Mouse (Mus musculus): ENCODE results near the gene Hsd17b14. TPM values are rescaled to one million over a fixed set of nuclear protein-coding genes. Genes with fewer than 3 reads are reported as not detected.

Hsd17b14 gene
- polyA plus RNA-seq, 1 experiment from 2014 or later: 0.56 TPM

DNA sequence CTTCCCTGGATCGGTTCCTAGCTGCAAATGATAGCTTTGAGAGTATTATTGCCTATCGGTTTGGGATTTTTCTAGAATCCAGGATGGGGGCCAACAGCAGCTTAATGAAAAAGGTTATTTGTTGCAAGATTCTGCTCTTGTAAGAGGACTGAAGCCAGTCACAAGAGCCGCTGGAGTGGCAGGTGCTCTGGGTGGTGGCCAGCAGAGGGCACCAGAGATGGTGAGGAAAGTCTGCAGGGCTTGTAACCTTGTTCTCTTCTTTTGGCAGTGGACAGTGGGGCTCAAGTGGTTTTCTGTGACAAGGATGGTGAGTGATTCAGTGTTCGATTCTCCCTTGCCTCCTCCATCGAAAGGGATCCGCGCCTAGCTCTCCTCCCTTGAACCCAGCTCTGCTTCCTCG is 1.1 kb downstream of the Hsd17b14 start:
- Histone ChIP-seq H3K9ac (no peak overlapping the region), H3K36me3 (no peaks in the 10 kb centered on the region), H3K27me3 (no peaks in the 10 kb centered on the region), H3K27ac (no peak overlapping the region), H3K9me3 (no peaks in the 10 kb centered on the region), H3K4me2 (replicated peaks) (no peak overlapping the region), H3K4me1 (0 out of 2 replicates have a peak, but pooled peaks cover 1% of the 10 kb centered on the region), H3K4me3 (no peak overlapping the region)
- no peak for ATAC-seq (ENCODE audit: insufficient number of reproducible peaks, insufficient read depth, low FRiP score, low TSS enrichment)
- 26% methylated on average over 8 of the region's 8 CpGs for WGBS

DNA sequence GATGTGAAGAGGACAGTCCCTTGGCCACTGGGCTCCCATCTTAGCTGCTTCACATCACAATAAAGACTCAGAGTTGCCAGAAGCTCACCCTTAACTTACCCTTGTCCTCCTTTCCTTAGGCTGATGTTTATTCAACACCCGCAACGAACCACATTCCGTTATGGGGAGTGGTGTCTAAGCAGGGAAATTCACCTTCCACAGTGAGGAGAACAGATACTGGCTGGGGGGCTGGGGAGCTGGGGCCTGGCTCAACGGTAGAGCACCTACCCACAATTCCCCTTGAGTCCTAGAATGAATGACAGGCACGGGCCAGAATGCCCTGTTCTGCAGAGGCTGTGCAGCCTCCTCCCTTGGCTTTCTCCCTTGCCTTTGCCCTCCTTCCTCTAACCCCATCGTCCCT is 4.2 kb downstream of the Hsd17b14 start:
- H3K27ac ChIP-seq: no peak overlapping the region
- 61% methylated on average over 6 of the region's 6 CpGs for WGBS
- no peak overlapping the region for H3K9ac ChIP-seq

DNA sequence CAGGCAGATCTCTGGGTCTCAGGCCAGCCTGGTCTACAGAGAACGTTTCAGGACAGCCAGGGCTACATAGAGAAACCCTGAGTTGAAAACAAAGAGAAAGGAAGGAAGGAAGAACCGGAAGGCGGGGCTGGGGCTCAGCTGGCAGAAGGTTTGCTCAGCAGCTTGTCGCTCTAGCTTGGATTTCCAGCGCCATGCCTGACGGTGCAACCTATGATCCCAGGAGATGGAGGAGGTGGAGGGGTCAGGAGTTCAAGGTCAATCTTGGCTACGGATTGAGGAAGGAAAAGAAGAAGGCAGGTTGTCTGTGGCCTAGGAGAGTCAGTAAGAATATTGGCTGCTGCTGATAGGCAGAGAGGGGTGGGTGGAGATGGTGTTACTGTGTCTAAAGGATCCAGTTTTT is 5.5 kb downstream of the Hsd17b14 start:
- H3K9ac ChIP-seq: no peak overlapping the region
- no peak overlapping the region for H3K4me3 ChIP-seq
- ATAC-seq (ENCODE audit: insufficient number of reproducible peaks, insufficient read depth, low FRiP score, low TSS enrichment): no peak
- peaks cover 8% of the 10 kb centered on the region; the same call in 1 of the 2 replicates for H3K4me1 ChIP-seq
- no peak overlapping the region for H3K4me2 ChIP-seq (replicated peaks)
- H3K27ac ChIP-seq: no peak overlapping the region
- no peaks in the 10 kb centered on the region for H3K36me3 ChIP-seq
- H3K9me3 ChIP-seq: no peaks in the 10 kb centered on the region
- no peaks in the 10 kb centered on the region for H3K27me3 ChIP-seq
- WGBS: 78% methylated on average over 7 of the region's 7 CpGs

More for the DNA sequence above, 4.2 kb downstream of the Hsd17b14 start:
- Histone ChIP-seq H3K36me3 (no peaks in the 10 kb centered on the region), H3K4me3 (no peak overlapping the region), H3K4me1 (peaks cover 8% of the 10 kb centered on the region; the same call in 1 of the 2 replicates), H3K27me3 (no peaks in the 10 kb centered on the region), H3K4me2 (replicated peaks) (no peak overlapping the region), H3K9me3 (no peaks in the 10 kb centered on the region)
- ATAC-seq (ENCODE audit: insufficient number of reproducible peaks, insufficient read depth, low FRiP score, low TSS enrichment): no peak

DNA sequence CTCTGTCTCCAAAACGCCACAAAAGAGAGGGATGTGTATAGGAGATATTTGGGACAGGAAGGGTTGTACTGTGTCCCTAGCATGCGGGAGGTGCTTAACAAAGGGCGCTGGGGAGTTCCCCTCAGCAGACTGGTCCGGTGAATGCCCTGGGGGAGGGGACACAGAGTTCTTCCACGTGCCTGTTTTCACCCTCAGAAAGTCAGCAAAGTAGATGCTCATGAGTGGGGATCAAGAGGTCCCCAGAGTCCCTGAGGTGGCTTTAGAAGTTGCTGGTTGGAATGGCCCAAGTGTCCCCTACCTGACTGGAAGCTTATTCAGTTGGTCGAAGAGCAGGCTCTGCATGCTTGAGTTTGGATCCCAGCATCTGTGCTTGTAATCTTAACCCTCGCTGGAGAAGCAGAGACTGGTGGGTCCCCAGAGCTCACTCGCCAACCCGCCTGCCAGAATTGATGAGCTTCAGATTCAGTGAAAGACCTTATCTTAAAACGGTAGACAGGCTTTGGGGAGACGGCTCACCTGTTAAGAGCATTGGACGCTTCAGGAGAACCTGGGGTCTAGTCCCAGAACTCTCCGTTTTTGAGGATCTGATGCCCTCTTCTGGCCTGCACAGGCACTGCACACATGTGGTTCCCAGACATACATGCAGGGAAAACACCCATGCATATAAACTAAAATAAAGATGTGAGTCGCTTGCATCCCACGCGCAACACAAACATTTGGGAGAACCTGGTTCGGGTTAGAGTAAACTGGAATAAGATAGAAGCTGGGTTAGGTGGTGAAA is 6.3 kb downstream of the Hsd17b14 start:
- no peak overlapping the region for H3K4me3 ChIP-seq
- 23% methylated on average over 17 of the region's 17 CpGs for WGBS
- peak overlapping the region; percentile 27; the same call in 1 of the 2 replicates for H3K4me2 ChIP-seq (replicated peaks)
- no peak overlapping the region for H3K9ac ChIP-seq
- no peaks in the 10 kb centered on the region for H3K9me3 ChIP-seq
- no peaks in the 10 kb centered on the region for H3K36me3 ChIP-seq
- H3K4me1 ChIP-seq: peaks cover 8% of the 10 kb centered on the region; the same call in 1 of the 2 replicates
- H3K27ac ChIP-seq: no peak overlapping the region
- no peak for ATAC-seq (ENCODE audit: insufficient number of reproducible peaks, insufficient read depth, low FRiP score, low TSS enrichment)
- H3K27me3 ChIP-seq: no peaks in the 10 kb centered on the region

DNA sequence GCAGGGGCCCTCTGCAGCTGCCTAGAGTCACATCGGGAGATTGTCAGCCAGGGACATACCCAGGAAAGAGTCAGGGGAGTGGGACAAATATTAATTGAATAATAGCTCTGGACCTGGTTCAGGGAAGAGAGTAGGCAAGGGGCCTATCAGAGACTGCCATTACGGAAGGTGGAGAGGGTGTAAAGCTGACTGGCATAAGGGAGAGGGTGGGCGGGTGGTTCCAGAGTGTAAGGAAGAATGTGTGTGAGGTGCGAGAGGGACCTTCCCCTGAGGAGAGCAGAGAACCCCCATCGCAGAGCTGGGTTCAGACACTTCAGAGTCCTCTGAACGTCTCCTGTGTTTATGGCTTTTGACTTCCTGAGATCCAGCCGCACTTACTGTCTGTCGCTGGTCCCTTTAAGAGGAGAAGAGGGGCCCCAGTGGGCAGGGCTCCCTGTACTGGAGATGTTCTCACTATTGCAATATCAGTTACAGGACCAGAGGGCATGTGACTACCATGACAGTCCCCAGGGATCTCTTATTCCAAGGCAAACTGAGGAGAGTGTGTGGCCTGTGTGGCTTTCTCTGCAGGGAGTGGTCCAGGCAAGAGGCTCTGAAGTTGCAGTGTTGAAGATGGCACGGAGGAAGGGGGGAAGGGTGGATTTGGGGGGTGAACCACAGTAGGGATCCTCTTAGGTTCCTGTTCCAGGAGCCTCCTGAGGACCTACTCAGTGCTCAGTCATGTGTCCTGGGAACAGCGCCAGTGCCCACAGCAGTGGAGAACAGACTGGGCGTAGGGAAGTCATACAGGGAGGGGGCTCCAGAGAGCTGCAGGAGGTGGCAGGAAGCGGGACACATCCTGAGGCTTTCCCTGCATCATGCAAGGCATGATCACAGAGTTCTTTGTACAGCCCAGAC is 7.2 kb downstream of the Hsd17b14 start:
- H3K36me3 ChIP-seq: no peaks in the 10 kb centered on the region
- H3K4me1 ChIP-seq: peaks cover 8% of the 10 kb centered on the region; the same call in 1 of the 2 replicates
- no peak overlapping the region for H3K4me3 ChIP-seq
- 45% methylated on average over 12 of the region's 12 CpGs for WGBS
- no peak for ATAC-seq (ENCODE audit: insufficient number of reproducible peaks, insufficient read depth, low FRiP score, low TSS enrichment)
- H3K27ac ChIP-seq: peak overlapping the region; percentile 12; the same call in 1 of the 2 replicates
- H3K9ac ChIP-seq: no peak overlapping the region
- H3K27me3 ChIP-seq: no peaks in the 10 kb centered on the region
- H3K4me2 ChIP-seq (replicated peaks): no peak overlapping the region
- no peaks in the 10 kb centered on the region for H3K9me3 ChIP-seq

DNA sequence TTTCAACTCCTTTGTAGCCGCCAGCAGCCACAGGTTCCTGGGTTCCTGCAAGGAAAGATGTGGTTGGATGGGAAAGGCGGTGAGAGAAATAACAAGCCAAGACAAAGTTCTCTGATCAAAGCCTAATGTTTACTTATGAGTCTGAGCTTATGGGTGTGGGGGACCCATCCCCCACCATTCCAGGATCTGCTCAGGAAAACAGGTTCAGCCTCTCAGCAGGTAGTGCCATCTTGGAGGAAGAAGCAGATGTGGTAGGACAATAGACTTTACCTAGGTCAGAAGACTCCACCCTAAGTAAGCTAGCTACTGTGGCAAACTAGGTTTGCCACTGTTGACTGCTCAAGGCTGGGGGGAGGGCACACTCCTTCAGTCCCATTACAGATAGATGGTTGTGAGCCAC is 10.1 kb downstream of the Hsd17b14 start:
- peaks cover 15% of the 10 kb centered on the region; the same call in 1 of the 2 replicates for H3K4me1 ChIP-seq
- H3K9me3 ChIP-seq: no peaks in the 10 kb centered on the region
- H3K36me3 ChIP-seq: no peaks in the 10 kb centered on the region
- H3K4me3 ChIP-seq: no peak overlapping the region
- no peak for ATAC-seq (ENCODE audit: insufficient number of reproducible peaks, insufficient read depth, low FRiP score, low TSS enrichment)
- H3K4me2 ChIP-seq (replicated peaks): no peak overlapping the region
- no peak overlapping the region for H3K9ac ChIP-seq
- no peaks in the 10 kb centered on the region for H3K27me3 ChIP-seq
- 69% methylated on average over 2 of the region's 2 CpGs for WGBS
- H3K27ac ChIP-seq: no peak overlapping the region

DNA sequence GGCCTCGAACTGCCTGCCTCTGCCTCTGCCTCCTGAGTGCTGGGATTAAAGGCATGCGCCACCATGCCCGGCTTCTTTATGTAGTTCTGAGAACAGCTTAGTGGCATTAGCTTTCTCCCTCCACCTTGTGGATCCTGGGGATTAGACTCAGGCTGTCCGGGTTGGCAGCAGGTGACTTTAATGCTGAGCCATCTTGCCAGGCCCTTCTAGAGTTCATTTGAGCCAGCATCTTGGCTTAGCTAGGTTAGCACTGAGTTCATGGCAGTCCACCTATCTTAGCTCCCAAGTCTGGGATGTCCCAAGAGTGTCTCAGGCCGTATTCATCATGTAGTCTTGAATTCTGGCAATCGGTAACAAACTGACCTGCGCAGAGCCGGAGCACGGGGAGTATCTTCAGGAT is 10.8 kb downstream of the Hsd17b14 start:
- Histone ChIP-seq H3K27ac (no peak overlapping the region), H3K4me3 (no peak overlapping the region), H3K9ac (no peak overlapping the region), H3K9me3 (no peaks in the 10 kb centered on the region), H3K4me2 (replicated peaks) (no peak overlapping the region), H3K36me3 (no peaks in the 10 kb centered on the region), H3K4me1 (peaks cover 15% of the 10 kb centered on the region; the same call in 1 of the 2 replicates), H3K27me3 (no peaks in the 10 kb centered on the region)
- WGBS: 87% methylated on average over 9 of the region's 9 CpGs
- ATAC-seq (ENCODE audit: insufficient number of reproducible peaks, insufficient read depth, low FRiP score, low TSS enrichment): no peak

DNA sequence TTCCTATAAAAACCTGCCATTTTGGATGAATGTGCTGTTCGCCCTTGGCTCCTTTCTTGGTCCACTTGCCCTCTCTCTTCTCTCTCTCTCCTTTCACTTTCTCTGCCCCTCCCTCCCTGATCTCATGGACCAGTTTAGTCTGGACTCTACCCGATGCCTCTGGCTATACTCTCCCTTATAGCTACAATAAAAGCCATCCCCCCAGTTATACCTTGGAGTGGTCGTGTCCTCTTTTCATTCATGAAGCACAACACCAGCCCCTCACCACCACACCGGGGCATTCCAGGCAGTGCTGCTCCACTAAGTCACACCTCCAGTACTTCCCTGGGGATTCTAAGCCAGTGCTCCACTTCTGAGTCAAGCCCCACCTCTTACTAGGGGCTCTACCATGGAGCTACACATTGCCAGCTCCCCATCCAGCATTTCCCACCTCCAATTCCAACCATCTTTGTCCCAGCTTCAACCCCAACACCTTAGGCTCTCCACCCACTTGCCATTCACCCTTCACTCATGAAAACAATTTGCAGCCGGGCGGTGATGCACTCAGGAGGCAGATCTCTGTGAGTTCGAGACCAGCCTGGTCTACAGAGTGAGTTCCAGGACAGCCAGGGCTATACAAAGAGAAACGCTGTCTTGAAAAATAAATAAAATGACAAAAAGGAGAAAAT is 12.6 kb downstream of the Hsd17b14 start:
- Histone ChIP-seq H3K4me1 (peaks cover 22% of the 10 kb centered on the region), H3K4me2 (replicated peaks) (peak overlapping the region; percentile 64), H3K27me3 (no peaks in the 10 kb centered on the region), H3K9me3 (no peaks in the 10 kb centered on the region), H3K9ac (no peak overlapping the region), H3K36me3 (no peaks in the 10 kb centered on the region), H3K27ac (no peak overlapping the region), H3K4me3 (no peak overlapping the region)
- no peak for ATAC-seq (ENCODE audit: insufficient number of reproducible peaks, insufficient read depth, low FRiP score, low TSS enrichment)
- 63% methylated on average over 8 of the region's 8 CpGs for WGBS

DNA sequence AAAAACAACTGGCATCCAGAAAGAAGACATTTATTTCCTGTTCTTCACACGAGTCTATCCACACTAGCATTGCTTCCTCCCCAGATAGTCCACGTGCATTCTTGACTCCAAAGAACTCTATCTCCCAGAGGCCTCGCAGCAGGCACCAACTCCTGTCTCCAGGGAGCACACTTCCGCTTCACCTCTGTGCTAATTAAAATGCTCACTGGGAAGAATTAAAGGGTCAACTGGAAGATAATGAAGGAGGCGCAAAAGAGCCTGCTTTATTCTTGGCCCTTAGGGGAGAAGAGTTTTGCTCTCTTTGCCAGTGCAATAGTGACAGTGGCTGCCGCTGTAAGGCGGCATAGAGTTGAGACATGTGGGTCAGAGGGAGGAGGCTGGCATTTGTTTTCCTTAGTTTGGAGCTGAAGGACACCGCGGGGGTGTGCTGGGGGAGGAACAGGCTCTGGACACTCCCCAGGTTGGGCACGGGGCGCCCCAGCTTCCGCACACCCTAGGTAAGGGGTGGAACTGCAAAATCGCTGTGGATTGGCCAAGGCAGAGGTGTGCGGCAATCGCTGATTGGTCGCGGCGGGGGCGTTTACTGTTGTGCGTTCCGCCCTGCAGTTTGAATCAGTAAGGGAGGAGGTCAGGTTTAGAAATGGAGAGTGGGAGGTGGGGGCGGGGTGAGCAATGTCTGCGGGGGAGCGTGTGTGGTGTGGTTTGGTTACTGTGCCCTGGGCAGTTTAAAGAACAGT is 13.3 kb downstream of the Hsd17b14 start:
- H3K36me3 ChIP-seq: no peaks in the 10 kb centered on the region
- peak; percentile 95 for ATAC-seq (ENCODE audit: insufficient number of reproducible peaks, insufficient read depth, low FRiP score, low TSS enrichment)
- H3K4me3 ChIP-seq: peak overlapping the region; percentile 42
- H3K27ac ChIP-seq: peak overlapping the region; percentile 83
- H3K4me1 ChIP-seq: peaks cover 20% of the 10 kb centered on the region
- H3K27me3 ChIP-seq: no peaks in the 10 kb centered on the region
- H3K9ac ChIP-seq: peak overlapping the region; percentile 21
- H3K9me3 ChIP-seq: no peaks in the 10 kb centered on the region
- H3K4me2 ChIP-seq (replicated peaks): peak overlapping the region; percentile 64
- under 1% methylated on average over 24 of the region's 24 CpGs for WGBS

DNA sequence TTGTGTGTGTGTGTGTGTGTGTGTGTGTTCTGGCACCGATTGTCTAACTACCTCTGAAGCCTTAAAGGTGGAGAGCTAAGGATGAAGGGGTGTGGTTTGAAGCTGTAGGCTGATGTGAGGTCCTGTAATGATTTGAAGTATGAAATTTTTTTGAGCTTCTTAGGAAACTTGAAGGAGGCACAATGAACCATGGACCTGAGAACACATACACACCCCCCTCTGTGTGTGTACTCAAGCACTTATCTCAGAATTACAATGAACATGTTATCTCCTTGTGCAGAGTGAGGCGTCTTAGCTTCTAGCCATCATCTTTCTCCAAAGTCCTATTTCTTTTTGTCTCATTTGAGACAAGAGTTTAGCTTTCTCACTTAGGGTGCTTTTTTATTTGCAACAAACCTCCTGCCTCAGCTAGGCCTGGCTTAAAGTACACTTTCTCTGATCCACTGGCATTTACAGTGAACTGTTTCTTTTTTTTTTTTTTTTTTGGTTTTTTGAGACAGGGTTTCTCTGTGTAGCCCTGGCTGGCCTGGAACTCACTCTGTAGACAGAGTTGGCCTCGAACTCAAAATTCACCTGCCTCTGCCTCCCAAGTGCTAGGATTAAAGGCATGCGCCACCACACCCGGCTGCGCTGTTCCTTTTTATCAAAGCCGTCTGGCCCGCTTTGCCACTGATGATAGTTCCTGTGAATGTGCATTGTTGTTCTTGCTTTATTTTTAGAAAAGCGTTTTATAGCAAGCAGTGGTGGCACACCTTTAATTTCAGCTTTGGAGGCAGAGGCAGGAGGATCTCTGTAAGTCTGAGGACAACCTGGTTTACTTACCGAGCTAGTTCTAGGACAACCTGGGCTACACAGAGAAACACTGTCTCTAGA is 14.1 kb downstream of the Hsd17b14 start:
- peaks cover 20% of the 10 kb centered on the region for H3K4me1 ChIP-seq
- H3K9ac ChIP-seq: 0 out of 2 replicates have a peak overlapping the region, but pooled peaks have one; percentile 21
- H3K4me3 ChIP-seq: peak overlapping the region; percentile 42
- no peaks in the 10 kb centered on the region for H3K9me3 ChIP-seq
- no peaks in the 10 kb centered on the region for H3K27me3 ChIP-seq
- 75% methylated on average over 10 of the region's 10 CpGs for WGBS
- peak overlapping the region; percentile 83 for H3K27ac ChIP-seq
- peak overlapping the region; percentile 64 for H3K4me2 ChIP-seq (replicated peaks)
- no peaks in the 10 kb centered on the region for H3K36me3 ChIP-seq
- no peak for ATAC-seq (ENCODE audit: insufficient number of reproducible peaks, insufficient read depth, low FRiP score, low TSS enrichment)
